Mouse (Mus musculus): ENCODE results near the gene Soat2.

GRCm38 (mm10) chr15:102150301-102151135, at the start of gene Soat2:
- TF ChIP-seq CTCF (IDR thresholded peaks at IDR 0.05; ENCODE audit: control insufficient read depth, insufficient read depth, insufficient replicate concordance, low read depth, low read length) (no peak), POLR2A (IDR thresholded peaks at IDR 0.05; ENCODE audit: control insufficient read depth, low read depth, low read length) (no peak)
